Mouse (Mus musculus): ENCODE results near the gene Atp5mpl. TPM values are rescaled to one million over a fixed set of nuclear protein-coding genes. Genes with fewer than 3 reads are reported as not detected.
A peak's percentile ranks its signal among the peaks of the same experiment; 100 is the strongest.

Atp5mpl gene
- polyA plus RNA-seq (2015; fragmentation: Nextera tagmentation; extraction: Ambion mirVana), result 676 and 694 TPM in 2 replicates

DNA sequence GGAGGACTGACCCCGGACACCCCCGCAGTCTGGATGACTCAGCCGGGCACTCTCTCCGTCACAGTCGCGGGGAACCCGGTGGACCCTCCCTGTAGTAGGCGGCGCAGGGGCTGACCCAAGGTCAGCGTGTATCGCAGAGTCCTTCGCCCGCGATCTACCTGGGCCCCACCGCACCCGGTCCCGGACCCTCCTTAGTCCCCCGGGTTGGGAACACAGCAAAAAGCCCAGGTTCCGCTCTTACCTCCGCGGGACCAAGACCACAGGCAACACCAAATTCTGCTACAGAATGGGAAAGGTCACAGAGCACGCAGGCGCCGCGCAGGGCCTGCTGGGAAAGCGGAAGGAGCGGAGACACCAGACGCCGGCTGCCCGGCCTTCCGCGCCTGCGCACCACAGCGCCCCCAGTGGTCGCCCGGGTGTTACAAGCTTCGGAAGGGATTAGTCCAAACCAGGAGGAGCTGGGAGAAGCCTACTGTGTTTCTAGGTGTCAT is at the start of gene Atp5mpl:
Gene Atp5mpl, minus strand, starts transcription at position 295 of the 491 bp plus-strand sequence.
- peaks cover 10% of the 10 kb centered on the region for H3K4me1 ChIP-seq (ENCODE audit: insufficient read depth)
- H3K27me3 ChIP-seq (ENCODE audit: insufficient read depth, low read length), result no peaks in the 10 kb centered on the region
- peak within 1 kb of the TSS; percentile 83 for H3K27ac ChIP-seq (ENCODE audit: low read depth)
- under 1% methylated on average over 37 of the region's 37 CpGs for WGBS (ENCODE audit: insufficient replicate concordance)
- TF ChIP-seq EP300 (IDR thresholded peaks at IDR 0.05; ENCODE audit: low read depth) (peak; percentile 65; the same call in 1 of the 2 replicates), CTCF (IDR thresholded peaks at IDR 0.05; ENCODE audit: low read depth) (peak; percentile 99)
- H3K9ac ChIP-seq (replicated peaks), result peak within 1 kb of the TSS; percentile 92
- peak within 1 kb of the TSS; percentile 79 for H3K4me2 ChIP-seq (ENCODE audit: low read depth, low read length)
- ATAC-seq (peak; percentile 96), DNase-seq (peak; percentile 98)
- no peaks in the 10 kb centered on the region for H3K9me3 ChIP-seq (ENCODE audit: low read length)
- peaks cover 10% of the 10 kb centered on the region for H3K36me3 ChIP-seq (replicated peaks; ENCODE audit: insufficient read depth, low read length)
- H3K4me3 ChIP-seq (ENCODE audit: low read depth, low read length), result peak within 1 kb of the TSS; percentile 77

DNA sequence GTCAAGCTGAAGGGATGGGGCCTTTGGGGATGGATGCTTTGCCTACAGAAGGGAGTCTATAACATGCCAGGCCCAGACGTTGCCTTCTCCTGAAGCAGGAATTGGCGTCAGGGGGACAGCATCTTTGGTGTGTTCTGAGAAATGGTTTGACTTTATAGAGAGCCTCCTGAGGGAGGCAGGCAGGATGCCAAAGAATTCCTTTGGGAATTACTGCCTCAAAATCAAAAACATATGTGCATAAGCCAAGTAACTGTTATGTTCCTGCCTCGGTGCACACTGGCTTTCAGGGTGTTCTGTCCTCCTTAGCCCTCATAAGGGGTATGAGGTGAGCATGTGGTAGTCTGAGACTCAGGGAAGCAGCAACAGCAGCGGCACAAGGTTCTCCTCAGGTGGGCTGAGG is 49.6 kb upstream of the Atp5mpl start:
- Histone ChIP-seq H3K27ac (ENCODE audit: low read depth) (no peak overlapping the region), H3K36me3 (replicated peaks; ENCODE audit: insufficient read depth, low read length) (no peaks in the 10 kb centered on the region), H3K4me1 (ENCODE audit: insufficient read depth) (no peaks in the 10 kb centered on the region), H3K9me3 (ENCODE audit: low read length) (no peaks in the 10 kb centered on the region), H3K9ac (replicated peaks) (no peak overlapping the region), H3K27me3 (ENCODE audit: insufficient read depth, low read length) (no peaks in the 10 kb centered on the region), H3K4me2 (ENCODE audit: low read depth, low read length) (no peak overlapping the region), H3K4me3 (ENCODE audit: low read depth, low read length) (no peak overlapping the region)
- TF ChIP-seq EP300 (IDR thresholded peaks at IDR 0.05; ENCODE audit: low read depth), result no peak
- no peak for TF ChIP-seq CTCF (IDR thresholded peaks at IDR 0.05; ENCODE audit: low read depth)
- ATAC-seq, result no peak
- 82% methylated on average over 4 of the region's 4 CpGs for WGBS (ENCODE audit: insufficient replicate concordance)
- DNase-seq, result no peak

GRCm38 (mm10) chr12:112013271-112013801 is 46.6 kb upstream of the Atp5mpl start:
- no peak for DNase-seq
- Histone ChIP-seq H3K9me3 (ENCODE audit: low read length) (no peaks in the 10 kb centered on the region), H3K27me3 (ENCODE audit: insufficient read depth, low read length) (no peaks in the 10 kb centered on the region), H3K4me3 (ENCODE audit: low read depth, low read length) (no peak overlapping the region), H3K27ac (ENCODE audit: low read depth) (no peak overlapping the region), H3K4me1 (ENCODE audit: insufficient read depth) (no peaks in the 10 kb centered on the region), H3K9ac (replicated peaks) (no peak overlapping the region), H3K4me2 (ENCODE audit: low read depth, low read length) (no peak overlapping the region), H3K36me3 (replicated peaks; ENCODE audit: insufficient read depth, low read length) (no peaks in the 10 kb centered on the region)
- TF ChIP-seq EP300 (IDR thresholded peaks at IDR 0.05; ENCODE audit: low read depth), result no peak
- no peak for TF ChIP-seq CTCF (IDR thresholded peaks at IDR 0.05; ENCODE audit: low read depth)
- 55% methylated on average over 14 of the region's 14 CpGs for WGBS (ENCODE audit: insufficient replicate concordance)
- 0 out of 2 replicates have a peak, but pooled peaks have one; percentile 45 for ATAC-seq

DNA sequence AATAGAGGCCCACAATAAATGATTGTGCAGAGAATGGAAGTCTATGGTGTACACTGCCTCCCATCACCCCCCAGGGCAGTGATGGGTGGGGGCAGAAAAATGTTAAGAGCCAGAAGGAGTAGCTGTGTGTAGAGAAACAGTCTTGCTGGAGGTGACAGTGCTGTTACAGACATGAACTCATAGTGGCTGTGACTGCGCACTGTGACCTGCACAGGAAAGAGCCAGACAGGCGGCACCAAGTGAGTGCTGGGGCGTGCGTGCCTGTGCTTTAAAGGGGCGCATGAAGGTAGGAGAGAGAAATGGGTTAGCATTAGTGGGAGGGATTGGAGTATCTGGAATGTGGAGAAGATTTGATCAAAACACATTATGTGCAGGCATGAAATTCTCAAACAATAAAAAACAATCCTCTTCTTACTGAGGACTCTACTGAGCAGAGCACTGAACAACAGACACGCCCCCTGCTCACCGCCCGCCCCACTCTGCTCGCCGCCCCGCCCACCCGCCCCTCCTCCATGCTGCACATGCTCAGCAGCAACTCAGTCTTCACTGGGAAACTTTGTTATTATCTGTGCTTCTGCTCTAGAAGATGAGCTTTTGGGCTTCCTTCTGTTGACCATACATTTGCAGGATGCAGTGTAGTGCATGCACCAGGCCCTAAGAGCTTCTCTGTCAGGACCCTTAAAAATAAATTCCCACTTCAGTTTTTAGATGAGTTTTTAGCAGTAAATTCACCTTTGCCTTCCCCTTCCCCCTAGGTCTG is 45.9 kb upstream of the Atp5mpl start:
- Histone ChIP-seq H3K4me3 (ENCODE audit: low read depth, low read length) (no peak overlapping the region), H3K27ac (ENCODE audit: low read depth) (no peak overlapping the region), H3K4me1 (ENCODE audit: insufficient read depth) (no peaks in the 10 kb centered on the region), H3K36me3 (replicated peaks; ENCODE audit: insufficient read depth, low read length) (no peaks in the 10 kb centered on the region), H3K9ac (replicated peaks) (no peak overlapping the region), H3K4me2 (ENCODE audit: low read depth, low read length) (no peak overlapping the region), H3K9me3 (ENCODE audit: low read length) (no peaks in the 10 kb centered on the region), H3K27me3 (ENCODE audit: insufficient read depth, low read length) (no peaks in the 10 kb centered on the region)
- DNase-seq (peak; percentile 43), ATAC-seq (peak; percentile 79)
- WGBS (ENCODE audit: insufficient replicate concordance), result 54% methylated on average over 12 of the region's 12 CpGs
- TF ChIP-seq CTCF (IDR thresholded peaks at IDR 0.05; ENCODE audit: low read depth) (no peak), EP300 (IDR thresholded peaks at IDR 0.05; ENCODE audit: low read depth) (no peak)

DNA sequence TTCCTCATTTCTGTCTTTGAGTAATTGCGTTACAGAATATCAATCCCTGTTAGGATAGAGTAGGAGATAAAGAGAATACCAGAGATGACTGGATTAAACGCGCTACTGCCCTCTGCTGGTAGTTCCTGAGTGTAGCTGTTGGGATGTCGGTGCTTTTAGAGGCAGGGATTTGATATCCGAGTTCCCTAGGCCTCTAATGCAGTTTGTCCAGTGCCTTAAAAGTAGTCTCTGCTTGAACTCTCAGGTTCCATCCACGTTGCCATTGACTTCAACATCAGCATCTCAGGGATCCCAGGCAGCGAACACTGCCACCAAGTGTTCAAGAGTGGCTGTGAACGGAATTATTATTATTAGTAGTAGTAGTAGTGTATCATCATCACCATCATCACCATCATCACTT is 34.4 kb upstream of the Atp5mpl start:
- no peak overlapping the region for H3K4me3 ChIP-seq (ENCODE audit: low read depth, low read length)
- H3K9ac ChIP-seq (replicated peaks), result no peak overlapping the region
- DNase-seq, result peak; percentile 73
- WGBS (ENCODE audit: insufficient replicate concordance), result 20% methylated on average over 8 of the region's 8 CpGs
- no peak overlapping the region for H3K4me2 ChIP-seq (ENCODE audit: low read depth, low read length)
- no peaks in the 10 kb centered on the region for H3K36me3 ChIP-seq (replicated peaks; ENCODE audit: insufficient read depth, low read length)
- no peak for ATAC-seq
- no peaks in the 10 kb centered on the region for H3K4me1 ChIP-seq (ENCODE audit: insufficient read depth)
- no peak overlapping the region for H3K27ac ChIP-seq (ENCODE audit: low read depth)
- no peaks in the 10 kb centered on the region for H3K9me3 ChIP-seq (ENCODE audit: low read length)
- TF ChIP-seq CTCF (IDR thresholded peaks at IDR 0.05; ENCODE audit: low read depth) (peak; percentile 75), EP300 (IDR thresholded peaks at IDR 0.05; ENCODE audit: low read depth) (no peak)
- no peaks in the 10 kb centered on the region for H3K27me3 ChIP-seq (ENCODE audit: insufficient read depth, low read length)

GRCm38 (mm10) chr12:111999735-112000134 is 33.0 kb upstream of the Atp5mpl start:
- DNase-seq (no peak), ATAC-seq (no peak)
- Histone ChIP-seq H3K9me3 (ENCODE audit: low read length) (no peaks in the 10 kb centered on the region), H3K36me3 (replicated peaks; ENCODE audit: insufficient read depth, low read length) (no peaks in the 10 kb centered on the region), H3K9ac (replicated peaks) (no peak overlapping the region), H3K4me3 (ENCODE audit: low read depth, low read length) (no peak overlapping the region), H3K4me1 (ENCODE audit: insufficient read depth) (no peaks in the 10 kb centered on the region), H3K4me2 (ENCODE audit: low read depth, low read length) (no peak overlapping the region), H3K27ac (ENCODE audit: low read depth) (no peak overlapping the region), H3K27me3 (ENCODE audit: insufficient read depth, low read length) (no peaks in the 10 kb centered on the region)
- TF ChIP-seq EP300 (IDR thresholded peaks at IDR 0.05; ENCODE audit: low read depth) (no peak), CTCF (IDR thresholded peaks at IDR 0.05; ENCODE audit: low read depth) (no peak)
- WGBS (ENCODE audit: insufficient replicate concordance), result 80% methylated on average over 7 of the region's 7 CpGs
